Mouse (Mus musculus): ENCODE measurements around the gene Gapdhs.

GRCm38 (mm10) chr7:30747525-30748204 lies 4.2 kb upstream of the Gapdhs start:
- TF ChIP-seq CTCF (IDR thresholded peaks at IDR 0.05; ENCODE audit: low read depth) (peak; percentile 52), EP300 (IDR thresholded peaks at IDR 0.05; ENCODE audit: low read depth) (no peak)
